Mouse (Mus musculus): ENCODE data around the gene Tmem131l.

DNA sequence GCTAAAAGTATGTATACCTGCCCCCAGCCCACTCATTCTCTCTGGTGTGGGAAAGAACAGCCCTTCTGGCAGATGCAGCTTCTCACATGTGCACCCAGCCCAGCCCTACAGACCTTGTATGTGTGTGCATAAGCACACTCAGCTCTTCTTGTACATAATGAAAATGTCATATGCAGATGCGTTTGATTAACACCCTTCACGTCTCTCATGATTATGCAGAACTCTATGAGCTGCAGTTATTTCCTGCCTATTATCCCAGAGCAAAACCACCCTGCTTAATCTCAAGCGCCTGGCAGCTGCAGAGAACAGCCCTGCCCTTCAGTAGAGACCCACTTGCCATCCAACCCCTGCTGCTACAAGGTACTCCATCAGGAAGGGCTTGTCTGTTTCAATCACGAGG lies 55.6 kb downstream of the Tmem131l start:
- TF ChIP-seq POLR2A (IDR thresholded peaks at IDR 0.05; ENCODE audit: borderline replicate concordance, extremely low read depth, low read depth, low read length) (no peak), CTCF (IDR thresholded peaks at IDR 0.05; ENCODE audit: insufficient read depth, low read length) (no peak)

Measured in lung, adult 2 months (tissue).